Mouse (Mus musculus): ENCODE data around the gene Ankrd40. TPM values are rescaled to one million over a fixed set of nuclear protein-coding genes. Genes with fewer than 3 reads are reported as not detected.

Ankrd40 gene
- total RNA-seq, 2 experiments from 2014 or later: 108 to 114 TPM

Other genes starting within 250 kb of the Ankrd40 start
- gene Tob1, start 116.5 kb upstream of the Ankrd40 start, total RNA-seq (2021): 100 to 1,000 TPM; 117 to 126 TPM
- gene Wfikkn2, start 82.0 kb upstream of the Ankrd40 start, total RNA-seq (2021): 1 to 10 TPM; 1.3 to 1.5 TPM
- gene Gm21885, start 46.1 kb upstream of the Ankrd40 start, total RNA-seq (2021): not detected
- gene Luc7l3, start 6.0 kb upstream of the Ankrd40 start, total RNA-seq (2021): 100 to 1,000 TPM in 1 of 2 experiments, 10 to 100 TPM in 1; 92.6 to 110 TPM
- 10 to 100 TPM in 1 of 2 experiments, 1 to 10 TPM in 1; 7.9 to 11.7 TPM for gene Abcc3, start 65.0 kb downstream of the Ankrd40 start, total RNA-seq (2021)
- 10 to 100 TPM in 1 of 2 experiments, 1 to 10 TPM in 1; 8.7 to 12.0 TPM for gene Cacna1g, start 146.2 kb downstream of the Ankrd40 start, total RNA-seq (2021)
- gene Spata20, start 158.2 kb downstream of the Ankrd40 start, total RNA-seq (2021): under 1 TPM in 1 of 2 experiments, not detected in 1; 0.11 TPM
- 10 to 100 TPM; 10.3 to 13.2 TPM for gene Epn3, start 172.0 kb downstream of the Ankrd40 start, total RNA-seq (2021)
- gene Mycbpap, start 193.7 kb downstream of the Ankrd40 start, total RNA-seq (2021): 10 to 100 TPM in 1 of 2 experiments, 1 to 10 TPM in 1; 4.9 to 12.7 TPM
- 10 to 100 TPM; 14.5 to 15.3 TPM for gene Rsad1, start 221.3 kb downstream of the Ankrd40 start, total RNA-seq (2021)
- gene Chad, start 237.0 kb downstream of the Ankrd40 start, total RNA-seq (2021): under 1 TPM; 0.45 to 0.90 TPM

Data from adrenal gland, postnatal 4 days (tissue).